Mouse (Mus musculus): ENCODE results near the gene Ccnd1.
"Not testable (repeated sequence)": the region's sequence is repeated elsewhere in the genome, so short reads cannot be mapped to it uniquely, and the experiment has no call there.

Gene Ccnd1

DNA sequence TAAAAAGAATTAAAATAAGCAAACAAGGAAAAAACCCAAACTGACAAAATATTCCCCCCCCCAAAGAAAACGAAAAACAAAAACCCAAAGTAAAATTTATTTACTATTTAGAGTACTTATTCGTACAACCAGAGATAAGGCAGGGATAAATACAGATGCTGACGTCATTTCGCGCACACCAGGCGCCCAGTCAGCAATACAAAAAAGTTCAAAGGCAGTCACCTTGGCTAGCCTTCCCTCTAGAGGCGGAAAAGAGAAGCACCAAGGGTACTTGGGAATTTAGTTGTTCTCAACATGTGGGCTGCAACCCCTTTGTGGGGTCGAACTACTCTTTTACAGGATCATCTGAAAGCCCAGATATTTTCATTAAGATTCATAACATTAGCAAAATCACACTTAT, 31.9 kb downstream of the Ccnd1 start:
- DNase-seq (ENCODE audit: low spot score in 2 of 2) = no peak

DNA sequence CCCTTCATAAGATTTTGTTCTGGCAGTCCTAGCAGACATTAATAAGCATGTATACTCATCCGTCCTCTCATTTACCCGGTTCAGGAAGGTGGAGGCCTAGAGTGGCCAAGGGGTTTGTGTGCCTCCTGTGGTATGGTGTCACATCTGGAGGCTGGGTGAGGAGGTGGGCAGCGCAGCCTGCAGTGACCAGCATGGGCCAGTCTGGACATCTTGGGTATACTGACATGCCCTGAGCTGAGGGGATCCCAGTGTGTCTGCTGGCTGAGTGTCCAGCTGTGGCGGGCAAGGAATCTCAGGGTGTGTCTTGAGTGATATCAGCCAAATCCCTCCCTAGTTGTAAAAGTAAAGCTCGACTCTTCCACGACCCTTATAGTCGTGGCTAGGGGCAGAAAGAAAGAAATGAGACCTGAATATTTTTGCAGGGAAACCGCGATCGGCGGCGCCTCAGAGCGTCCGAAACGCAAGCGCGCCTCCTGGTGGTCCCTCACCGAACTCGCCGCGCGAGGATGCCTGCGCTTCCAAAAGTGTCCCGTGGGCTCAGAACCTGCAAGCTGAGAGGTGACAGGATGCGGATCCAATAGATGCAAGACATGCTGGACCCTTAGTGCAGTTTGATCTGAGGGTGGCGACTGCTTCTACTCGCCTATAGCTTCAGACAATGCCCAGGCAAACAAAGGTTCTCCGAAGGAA, 32.9 kb downstream of the Ccnd1 start:
- DNase-seq (ENCODE audit: low spot score in 2 of 2) = peak; percentile 48 to 50

DNA sequence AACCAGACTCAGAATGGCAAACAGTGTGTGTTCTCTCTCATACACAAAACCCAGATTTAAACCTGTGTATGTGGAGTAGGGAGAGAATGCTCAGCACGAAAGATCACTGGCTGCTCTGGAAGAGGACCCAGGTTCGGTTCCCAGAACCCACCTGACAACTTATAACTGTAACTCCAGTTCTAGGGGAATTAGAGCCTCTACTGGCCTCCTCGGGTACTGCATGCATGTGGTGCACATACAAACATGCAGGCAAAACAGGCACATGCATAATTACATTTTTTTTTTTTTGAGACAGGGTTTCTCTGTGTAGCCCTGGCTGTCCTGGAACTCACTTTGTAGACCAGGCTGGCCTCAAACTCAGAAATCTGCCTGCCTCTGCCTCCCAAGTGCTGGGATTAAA, 34.2 kb downstream of the Ccnd1 start:
- DNase-seq (ENCODE audit: low spot score in 2 of 2) = not testable (repeated sequence)

DNA sequence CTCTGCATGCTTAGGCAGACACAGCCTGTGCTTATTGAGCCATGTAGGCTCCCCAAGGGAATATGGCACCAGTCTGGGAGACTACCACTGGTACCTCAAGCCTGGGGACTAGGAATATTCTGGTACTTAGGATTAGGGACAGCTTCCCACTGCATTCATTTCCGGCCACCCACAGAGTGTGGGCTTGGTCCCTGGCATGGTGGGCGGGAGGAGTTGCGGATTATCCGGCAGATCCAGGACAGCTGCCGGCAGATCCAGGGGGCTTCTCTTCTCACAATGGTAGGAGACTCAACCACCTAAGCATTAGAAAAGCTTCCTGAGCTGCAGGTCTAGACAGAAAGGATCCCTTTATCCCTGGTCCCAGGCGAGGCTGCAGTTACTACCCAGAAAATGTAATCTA, 41.2 kb downstream of the Ccnd1 start:
- no peak for DNase-seq (ENCODE audit: low spot score in 2 of 2)

- DNase-seq (ENCODE audit: low spot score in 2 of 2) = no peak
These were observed 43.2 kb downstream of the Ccnd1 start, which contains the start of gene Fgf15 for GRCm38 (mm10) chr7:144896294-144897218. TSS of gene Fgf15 (plus strand) at chr7:144896531.

GRCm38 (mm10) chr7:144895305-144896111, 44.2 kb downstream of the Ccnd1 start:
- peak; percentile 45 for DNase-seq (ENCODE audit: low spot score in 2 of 2)

- no peak for DNase-seq (ENCODE audit: low spot score in 2 of 2)
These were observed 45.0 kb downstream of the Ccnd1 start for GRCm38 (mm10) chr7:144894706-144895105.

- DNase-seq (ENCODE audit: low spot score in 2 of 2) = no peak
These were observed 45.5 kb downstream of the Ccnd1 start for GRCm38 (mm10) chr7:144894191-144894590.

DNA sequence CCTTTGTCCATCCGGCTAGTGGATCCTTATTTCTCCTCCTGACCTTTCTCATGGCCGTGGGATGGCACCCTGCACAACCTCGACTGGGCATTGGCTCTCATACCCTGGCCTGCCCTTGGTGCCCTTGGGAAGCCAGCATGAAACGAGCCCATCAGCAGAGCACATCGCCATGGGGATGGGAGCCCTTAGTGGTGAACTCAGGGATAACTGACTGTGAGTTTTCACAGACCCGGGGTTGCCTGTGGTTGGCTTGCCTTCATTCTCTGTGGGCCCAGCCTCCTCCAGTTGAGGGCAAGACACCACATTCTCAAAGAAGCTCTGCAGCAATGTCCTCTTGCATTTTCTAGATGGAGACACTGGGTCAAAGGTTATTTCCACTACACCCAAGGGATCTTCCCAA, 47.4 kb downstream of the Ccnd1 start:
- no peak for DNase-seq (ENCODE audit: low spot score in 2 of 2)

DNA sequence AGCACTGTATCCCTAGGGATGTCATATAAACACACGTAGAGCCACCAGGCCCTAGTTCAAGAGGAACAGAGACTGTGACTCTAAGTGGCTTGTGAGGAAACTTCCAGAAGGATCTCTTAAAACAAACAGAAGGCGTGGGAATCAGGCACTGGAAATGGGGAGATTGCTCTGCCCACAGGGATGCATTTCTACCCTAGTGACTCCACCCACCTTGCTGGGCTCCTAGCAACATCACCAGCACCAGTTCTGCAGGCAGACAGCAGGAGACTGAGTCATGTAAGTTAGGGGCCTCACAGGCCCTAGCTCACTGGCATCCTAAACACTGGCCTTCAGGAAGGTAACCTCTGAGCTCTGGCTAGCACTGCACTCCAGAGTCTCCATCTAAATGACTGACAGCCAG, 47.9 kb downstream of the Ccnd1 start:
- no peak for DNase-seq (ENCODE audit: low spot score in 2 of 2)

GRCm38 (mm10) chr7:144890661-144891060, 49.1 kb downstream of the Ccnd1 start:
- not testable (repeated sequence) for DNase-seq (ENCODE audit: low spot score in 2 of 2)

DNA sequence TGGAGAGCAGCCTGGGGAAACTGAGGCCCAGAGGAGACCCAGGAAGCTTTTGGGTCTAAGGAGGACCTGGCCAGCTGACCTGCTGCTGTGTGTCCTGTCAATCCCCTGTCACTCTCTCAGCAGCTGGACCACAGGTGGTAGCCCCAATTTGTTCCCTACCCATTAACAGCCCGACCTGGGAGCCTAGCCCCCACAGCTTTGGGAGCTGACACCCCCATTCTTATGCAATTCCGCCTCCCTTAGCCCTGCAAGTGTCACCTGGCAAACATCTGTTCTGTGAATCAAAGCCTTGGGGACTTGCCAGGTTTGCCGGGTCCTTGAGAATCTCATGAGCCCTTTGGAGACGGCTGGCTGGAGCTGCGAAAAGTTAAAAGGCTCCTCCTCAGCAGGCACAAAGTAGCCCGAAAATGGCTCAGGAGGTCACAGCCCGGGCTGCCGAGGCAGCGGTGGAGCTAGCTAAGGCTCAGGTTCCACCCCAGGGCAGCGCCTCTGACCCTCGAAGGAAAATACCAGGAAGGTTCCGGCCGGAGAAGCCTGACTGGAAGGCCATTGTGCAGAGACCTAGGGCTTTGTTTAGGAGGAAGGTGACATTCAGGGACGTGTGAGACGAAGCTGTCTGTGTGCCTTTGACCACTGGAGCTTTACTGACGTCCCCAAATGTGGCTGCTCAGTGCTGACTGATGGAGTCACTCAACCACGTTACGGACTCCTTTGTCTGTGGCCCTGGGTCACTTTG, 51.0 kb downstream of the Ccnd1 start:
- no peak for DNase-seq (ENCODE audit: low spot score in 2 of 2)

- no peak for DNase-seq (ENCODE audit: low spot score in 2 of 2)
These were observed 52.1 kb downstream of the Ccnd1 start for GRCm38 (mm10) chr7:144887672-144888071.

GRCm38 (mm10) chr7:144883106-144883505, 56.6 kb downstream of the Ccnd1 start:
- DNase-seq (ENCODE audit: low spot score in 2 of 2) = no peak
